Comparison of ENCODE assay signal across 7 mouse cellular contexts in genomic region chr2:128339643-128340487, GRCm38 (mm10).
DNase-seq lines count a peak whose midpoint lies in the region; ATAC-seq and TF ChIP-seq lines count a peak whose summit lies in the region.

No protein-coding gene starts in this region.

- no peak for TF ChIP-seq POLR2A in heart, adult 2 months (IDR thresholded peaks at IDR 0.05; ENCODE audit: insufficient read depth, low read depth, low read length)

- no peak for ATAC-seq in neural tube, embryonic 12.5 days (ENCODE audit: low FRiP score, low read depth)
- ATAC-seq in kidney, postnatal 0 days (replicated peaks; ENCODE audit: low FRiP score, low read depth), result no peak
- peak; percentile 70 for ATAC-seq in stomach, embryonic 15.5 days (ENCODE audit: insufficient read depth, low FRiP score, low read depth)

- no peaks in the 10 kb centered on the region for H3K36me3 ChIP-seq in neural tube, embryonic 12.5 days
- peaks cover 3% of the 10 kb centered on the region; the same call in 1 of the 2 replicates for H3K36me3 ChIP-seq in heart, adult 2 months (ENCODE audit: control insufficient read depth, insufficient read depth, low read length)
- no peaks in the 10 kb centered on the region for H3K36me3 ChIP-seq in kidney, postnatal 0 days (ENCODE audit: insufficient read depth, low read length)
- H3K36me3 ChIP-seq in stomach, embryonic 15.5 days, result no peaks in the 10 kb centered on the region

- DNase-seq in neural tube, embryonic 10.5 days (ENCODE audit: extremely low spot score, low spot score), result no peak
- peak; percentile 45 to 47 for DNase-seq in heart, adult 2 months
- peak; percentile 73 for DNase-seq in kidney, postnatal 0 days (ENCODE audit: low spot score)
- no peak for DNase-seq in left cerebral cortex, adult 18-20 months (ENCODE audit: low spot score in 2 of 2)
- no peak for DNase-seq in left cerebral cortex, adult 11 months (ENCODE audit: low spot score)

- no peaks in the 10 kb centered on the region for H3K79me2 ChIP-seq in heart, adult 2 months (replicated peaks; ENCODE audit: control insufficient read depth, insufficient read depth, low read length)

- TF ChIP-seq CTCF in heart, adult 2 months (IDR thresholded peaks at IDR 0.05), result peak; percentile 32
- no peak for TF ChIP-seq CTCF in kidney, postnatal 0 days (IDR thresholded peaks at IDR 0.05; ENCODE audit: low read depth)

- no peaks in the 10 kb centered on the region for H3K9me3 ChIP-seq in neural tube, embryonic 12.5 days
- H3K9me3 ChIP-seq in kidney, postnatal 0 days (replicated peaks; ENCODE audit: low read length), result no peaks in the 10 kb centered on the region
- no peaks in the 10 kb centered on the region for H3K9me3 ChIP-seq in stomach, embryonic 15.5 days

- H3K4me2 ChIP-seq in neural tube, embryonic 12.5 days (replicated peaks), result peak overlapping the region; percentile 25; the same call in 1 of the 2 replicates
- peak overlapping the region; percentile 11; the same call in 1 of the 2 replicates for H3K4me2 ChIP-seq in kidney, postnatal 0 days (ENCODE audit: low read length)
- peak overlapping the region; percentile 27 for H3K4me2 ChIP-seq in stomach, embryonic 15.5 days

- H3K27ac ChIP-seq in neural tube, embryonic 12.5 days, result no peak overlapping the region
- H3K27ac ChIP-seq in heart, adult 2 months, result peak overlapping the region; percentile 94
- H3K27ac ChIP-seq in kidney, postnatal 0 days, result peak overlapping the region; percentile 73; the same call in 1 of the 2 replicates
- H3K27ac ChIP-seq in stomach, embryonic 15.5 days, result peak overlapping the region; percentile 87

- 54% methylated on average over 19 of the region's 19 CpGs for WGBS in neural tube, embryonic 12.5 days
- 24% methylated on average over 19 of the region's 19 CpGs for WGBS in heart, adult 2 months
- WGBS in kidney, postnatal 0 days, result 21% methylated on average over 19 of the region's 19 CpGs
- WGBS in stomach, embryonic 15.5 days, result 32% methylated on average over 19 of the region's 19 CpGs

- no peak overlapping the region for H3K9ac ChIP-seq in neural tube, embryonic 12.5 days
- H3K9ac ChIP-seq in heart, adult 2 months (ENCODE audit: low read depth, low read length), result no peak overlapping the region
- H3K9ac ChIP-seq in kidney, postnatal 0 days (ENCODE audit: low read depth, low read length), result no peak overlapping the region
- no peak overlapping the region for H3K9ac ChIP-seq in stomach, embryonic 15.5 days

- no peaks in the 10 kb centered on the region for H3K27me3 ChIP-seq in neural tube, embryonic 12.5 days (replicated peaks)
- no peaks in the 10 kb centered on the region for H3K27me3 ChIP-seq in heart, adult 2 months (ENCODE audit: control insufficient read depth, insufficient read depth, low read length)
- H3K27me3 ChIP-seq in kidney, postnatal 0 days (ENCODE audit: insufficient read depth, low read length), result no peaks in the 10 kb centered on the region
- no peaks in the 10 kb centered on the region for H3K27me3 ChIP-seq in stomach, embryonic 15.5 days (replicated peaks)

- intact Hi-C loops in heart, adult 2 months (cut with DNase I), result loop anchor here (1.0 to 5.0 kb wide), 2 partner anchors 24 to 153 kb away; no protein-coding TSS in a partner anchor

- 0 out of 2 replicates have a peak, but pooled peaks have one; percentile 8 for TF ChIP-seq EP300 in heart, adult 2 months (IDR thresholded peaks at IDR 0.05; ENCODE audit: insufficient read depth, low read depth, low read length)

- H3K4me1 ChIP-seq in neural tube, embryonic 12.5 days, result 0 out of 2 replicates have a peak, but pooled peaks cover 10% of the 10 kb centered on the region
- H3K4me1 ChIP-seq in heart, adult 2 months (ENCODE audit: control insufficient read depth, insufficient read depth, low read length), result peaks cover 17% of the 10 kb centered on the region
- H3K4me1 ChIP-seq in kidney, postnatal 0 days (replicated peaks; ENCODE audit: insufficient read depth, low read length), result peaks cover 22% of the 10 kb centered on the region
- H3K4me1 ChIP-seq in stomach, embryonic 15.5 days, result peaks cover 27% of the 10 kb centered on the region

- no peak overlapping the region for H3K4me3 ChIP-seq in neural tube, embryonic 12.5 days
- H3K4me3 ChIP-seq in heart, adult 2 months, result no peak overlapping the region
- no peak overlapping the region for H3K4me3 ChIP-seq in kidney, postnatal 0 days (replicated peaks; ENCODE audit: low read depth, low read length)
- no peak overlapping the region for H3K4me3 ChIP-seq in stomach, embryonic 15.5 days (replicated peaks)

Comparison
In these comparisons a context has a peak if more than half of its experiments do, and no peak if none do; other contexts are left out.
1. DNase-seq: peak in heart, adult 2 months (2 of 2) and kidney, postnatal 0 days (single experiment); none in neural tube, embryonic 10.5 days (single experiment), left cerebral cortex, adult 18-20 months (0 of 2) and left cerebral cortex, adult 11 months (single experiment).
2. Peak in every context shown above with its lines, with median percentiles within 50 percentile points of each other: H3K4me2 ChIP-seq.